Mouse (Mus musculus) lung, postnatal 4 days (tissue): ENCODE measurements around the gene Pafah1b3.
A peak's percentile ranks its signal among the peaks of the same experiment; 100 is the strongest.
"Not testable (repeated sequence)": the region's sequence is repeated elsewhere in the genome, so short reads cannot be mapped to it uniquely, and the experiment has no call there.

ENCODE experiments used
- DNase-seq, 2 experiments: peaks; one replicate each; pipeline ENCODE4 v3.0.0; 2021

Gene Pafah1b3

GRCm38 (mm10) chr7:25297454-25298325, at the start of gene Pafah1b3:
Gene Pafah1b3, minus strand, starts transcription at chr7:25297986.
- DNase-seq = peak; percentile 85 to 88

DNA sequence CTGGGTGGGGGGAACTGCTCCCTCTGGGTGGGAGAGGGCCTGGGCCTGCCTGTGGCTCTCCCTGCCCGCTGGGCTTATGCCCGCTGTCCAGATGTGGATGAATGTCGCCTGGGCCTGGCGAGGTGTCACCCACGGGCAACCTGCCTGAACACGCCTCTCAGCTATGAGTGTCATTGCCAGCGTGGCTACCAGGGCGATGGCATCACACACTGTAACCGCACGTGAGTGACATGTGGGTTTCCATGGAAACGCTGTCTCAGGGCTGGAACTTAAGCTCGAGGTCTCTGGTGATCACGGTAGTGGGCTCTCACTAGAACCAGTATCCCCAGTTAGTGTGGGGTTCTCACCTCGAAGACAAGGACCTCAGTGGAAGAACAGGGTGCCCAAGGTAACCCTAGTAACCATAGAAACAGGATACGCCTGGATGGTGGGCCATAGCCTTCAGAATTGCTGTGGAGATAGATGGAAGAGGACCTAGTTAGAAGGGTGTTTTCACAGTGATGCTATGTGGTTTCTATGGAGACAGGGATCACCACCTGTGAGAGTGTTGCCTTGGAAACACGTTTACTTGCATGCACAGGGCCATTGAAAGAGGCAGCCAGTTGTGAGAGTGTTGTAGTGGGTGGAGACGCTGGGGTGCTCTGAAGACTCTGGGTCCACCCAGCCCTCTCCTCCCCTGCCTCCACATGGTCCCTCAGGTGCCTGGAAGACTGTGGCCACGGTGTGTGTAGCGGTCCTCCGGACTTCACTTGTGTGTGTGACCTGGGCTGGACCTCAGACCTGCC, 43.4 kb upstream of the Pafah1b3 start:
- no peak for DNase-seq

DNA sequence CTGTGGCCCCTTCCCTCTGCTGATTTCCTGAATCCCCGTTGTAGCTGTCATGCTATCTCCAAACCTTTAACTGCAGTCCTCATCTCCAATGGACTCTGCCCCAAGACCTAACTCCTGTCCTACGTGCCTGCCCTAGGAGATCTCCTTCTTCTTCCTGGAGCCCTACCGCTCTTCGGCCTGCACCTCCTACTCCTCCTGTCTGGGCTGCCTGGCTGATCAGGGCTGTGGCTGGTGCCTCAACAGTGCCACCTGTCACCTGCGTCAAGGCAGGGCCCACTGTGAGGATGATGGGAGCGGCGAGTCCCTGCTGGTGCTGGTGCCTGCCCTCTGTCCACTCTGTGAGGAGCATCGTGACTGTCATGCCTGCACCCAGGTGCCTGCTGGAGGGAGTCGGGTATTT, 41.5 kb upstream of the Pafah1b3 start:
- no peak for DNase-seq

DNA sequence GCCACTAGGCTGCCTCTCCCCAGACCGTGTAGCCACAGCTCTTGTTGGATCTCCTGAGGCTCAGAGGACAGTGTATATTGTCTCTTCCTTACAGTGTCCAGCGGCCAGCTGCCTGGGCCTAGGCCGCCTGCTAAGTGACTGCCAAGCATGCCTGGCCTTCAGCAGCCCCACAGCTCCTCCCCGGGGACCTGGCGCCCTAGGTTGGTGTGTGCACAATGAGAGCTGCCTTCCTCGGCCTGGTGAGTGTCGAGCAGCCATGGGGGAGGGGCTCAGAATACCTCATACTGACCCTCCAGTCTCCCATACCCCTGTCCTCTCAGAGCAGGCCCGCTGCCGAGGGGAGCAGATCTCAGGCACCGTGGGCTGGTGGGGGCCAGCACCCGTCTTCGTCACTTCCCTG, 36.7 kb upstream of the Pafah1b3 start:
- DNase-seq = no peak

DNA sequence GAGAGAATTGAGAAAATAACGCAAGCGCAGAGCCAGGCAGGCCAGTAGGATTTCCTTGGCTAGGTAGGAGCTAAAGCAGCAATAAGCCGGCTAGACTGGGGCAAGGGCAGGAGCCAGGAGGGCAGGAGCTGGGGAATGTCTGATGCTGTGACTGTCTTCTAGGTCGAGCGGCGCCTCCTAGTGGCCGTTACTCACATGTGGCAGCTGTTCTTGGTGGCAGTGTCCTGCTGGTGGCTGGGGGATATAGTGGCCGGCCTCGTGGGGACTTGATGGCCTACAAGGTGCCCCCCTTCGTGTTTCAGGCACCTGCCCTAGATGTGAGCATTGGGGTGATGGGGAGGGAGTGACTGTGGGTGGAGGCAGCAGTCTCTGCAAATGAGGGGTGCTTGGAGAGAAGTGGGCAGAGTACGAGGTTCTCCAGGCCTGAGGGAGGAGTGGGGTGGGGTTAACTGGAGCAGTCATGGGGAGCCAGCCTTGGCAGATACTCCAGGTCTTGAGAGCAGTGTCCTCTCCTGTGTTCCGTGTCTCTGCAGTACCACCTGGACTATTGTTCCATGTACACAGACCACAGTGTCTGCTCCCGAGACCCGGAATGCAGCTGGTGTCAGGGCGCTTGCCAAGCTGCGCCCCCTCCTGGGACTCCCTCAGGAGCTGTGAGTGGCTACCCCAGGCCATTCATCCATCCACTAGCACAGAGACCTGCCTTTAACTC, 36.0 kb upstream of the Pafah1b3 start:
- DNase-seq = peak; percentile 79 to 80

DNA sequence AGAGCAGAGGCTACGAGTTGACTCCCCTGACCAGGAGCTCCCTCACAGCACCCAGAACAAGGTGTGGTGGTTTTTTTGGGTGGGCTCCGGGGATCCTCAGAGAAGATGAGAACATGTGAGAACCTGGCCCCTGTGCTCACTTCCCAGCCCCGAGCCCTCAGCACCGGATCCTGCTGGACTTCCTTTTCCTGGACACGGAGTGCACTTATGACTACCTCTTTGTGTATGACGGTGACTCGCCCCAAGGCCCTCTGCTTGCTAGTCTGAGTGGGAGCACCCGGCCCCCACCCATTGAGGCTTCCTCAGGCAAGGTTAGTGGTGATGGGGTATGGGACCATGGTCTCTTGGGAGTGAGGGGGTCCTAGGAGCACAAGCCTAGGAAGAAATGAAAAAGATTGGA, 28.4 kb upstream of the Pafah1b3 start:
- no peak for DNase-seq

- not testable (repeated sequence) for DNase-seq
Measured at GRCm38 (mm10) chr7:25325431-25325830, 27.6 kb upstream of the Pafah1b3 start.

DNA sequence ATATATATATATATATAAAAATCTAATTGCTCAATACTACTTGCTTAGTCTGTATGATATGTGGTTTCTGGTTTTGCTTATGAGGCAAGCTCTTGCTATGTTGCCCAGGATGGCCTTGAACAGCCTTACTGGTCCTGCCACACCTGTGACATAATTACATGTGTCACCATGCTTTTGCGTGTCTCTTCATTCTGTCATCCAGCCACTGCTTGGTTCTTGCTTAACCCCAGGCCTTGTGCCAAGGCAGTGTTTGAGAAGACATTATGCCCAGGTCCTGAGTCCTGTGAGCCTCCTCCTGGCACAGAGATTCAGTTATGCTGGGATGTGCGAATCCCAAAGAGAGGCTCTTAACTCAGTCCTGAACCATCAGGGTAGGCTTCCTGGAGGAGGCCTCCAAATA, 25.4 kb upstream of the Pafah1b3 start:
- no peak for DNase-seq

DNA sequence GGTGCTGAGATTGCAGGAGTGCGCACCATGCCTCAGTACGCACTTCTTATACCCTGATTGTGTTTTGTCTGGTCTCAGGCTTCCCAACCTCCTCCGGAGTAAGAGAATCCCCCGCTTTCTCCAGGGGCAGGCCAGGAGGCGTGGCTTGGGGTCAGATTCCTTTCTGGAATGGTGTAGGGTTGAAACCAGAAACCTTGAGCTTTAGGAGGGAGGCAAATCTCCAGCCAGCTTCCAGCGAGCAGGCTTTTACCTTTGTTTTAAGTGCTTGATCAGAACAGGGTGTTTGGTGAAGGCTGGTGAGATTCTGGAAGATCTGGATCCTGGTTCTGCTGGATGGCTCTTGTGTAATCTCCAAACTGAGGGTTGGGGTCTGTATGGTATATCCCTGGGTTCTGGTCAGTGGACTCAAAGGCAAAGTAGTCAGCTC, 24.3 kb upstream of the Pafah1b3 start:
- DNase-seq = peak; percentile 26 to 52

- no peak for DNase-seq
Measured at GRCm38 (mm10) chr7:25317446-25317999, 19.7 kb upstream of the Pafah1b3 start.

DNA sequence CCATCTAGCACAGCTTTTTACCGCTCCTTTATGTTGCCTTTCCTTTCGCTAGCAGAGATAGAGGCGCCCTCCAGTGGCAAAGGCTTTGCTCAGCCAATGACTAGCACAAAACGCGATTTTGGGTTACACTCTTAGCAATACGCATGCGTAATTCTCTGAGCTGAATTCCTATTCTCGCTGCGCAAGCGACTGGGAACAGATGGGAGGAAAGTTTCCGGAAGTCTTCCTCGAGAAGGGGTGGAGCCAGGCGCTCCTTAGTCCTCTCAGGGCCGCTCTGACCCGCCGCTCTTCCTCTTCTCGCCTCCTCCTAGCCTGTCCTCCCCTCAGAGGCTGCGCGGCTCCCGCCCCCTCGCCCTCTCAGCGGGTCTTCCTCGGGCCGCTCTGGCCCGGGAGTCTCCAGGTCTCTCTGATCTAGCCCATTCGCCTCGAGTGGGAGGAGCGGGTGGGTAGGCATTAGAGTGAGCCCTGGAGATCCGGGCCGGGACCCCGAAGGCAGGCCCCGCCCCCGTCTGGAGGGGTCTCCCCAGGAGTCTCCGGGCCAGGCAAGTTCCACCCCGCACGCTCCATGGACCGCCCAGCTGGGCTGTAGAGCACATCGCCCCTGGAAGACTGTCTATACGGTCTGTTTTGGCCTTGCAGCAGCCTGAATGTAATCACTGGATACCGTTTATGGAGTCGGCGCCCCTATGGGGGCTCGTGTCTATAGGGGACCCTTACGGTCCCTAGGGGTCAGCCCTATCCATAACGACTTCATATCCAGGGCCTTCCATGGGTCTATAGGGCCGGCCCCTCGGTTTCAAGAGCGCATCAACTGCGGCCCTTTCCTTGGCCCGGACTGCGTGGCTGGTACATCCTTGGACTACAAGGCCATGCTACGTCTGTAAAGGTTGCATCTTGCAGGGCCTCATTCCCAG, 19.0 kb upstream of the Pafah1b3 start, which contains the start of gene Megf8:
TSS of gene Megf8 (plus strand) at position 633 of the 914 bp plus-strand sequence.
- peak; percentile 97 for DNase-seq

GRCm38 (mm10) chr7:25315306-25316041, 17.7 kb upstream of the Pafah1b3 start:
- no peak for DNase-seq

GRCm38 (mm10) chr7:25314606-25315305, 17.0 kb upstream of the Pafah1b3 start:
- DNase-seq = no peak

DNA sequence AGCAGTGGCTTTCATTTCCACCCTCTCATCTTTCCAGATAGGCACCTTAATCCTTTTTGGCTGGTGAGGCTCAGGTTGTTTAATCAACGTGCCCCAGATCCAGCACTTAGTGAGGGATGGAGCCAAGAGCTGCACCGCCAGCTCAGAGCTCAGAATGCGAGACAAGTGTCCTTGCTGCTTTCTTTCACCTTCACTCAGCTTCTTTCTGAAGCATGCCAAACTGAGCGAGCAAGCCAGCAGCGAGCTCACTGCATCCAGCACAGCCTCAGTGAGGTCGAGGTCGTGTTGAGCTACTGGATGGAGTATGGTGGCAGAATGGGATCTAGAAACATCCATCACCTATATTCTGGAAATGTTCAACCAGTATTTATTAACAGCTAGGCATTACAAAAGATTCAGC, 15.5 kb upstream of the Pafah1b3 start:
- DNase-seq = no peak

DNA sequence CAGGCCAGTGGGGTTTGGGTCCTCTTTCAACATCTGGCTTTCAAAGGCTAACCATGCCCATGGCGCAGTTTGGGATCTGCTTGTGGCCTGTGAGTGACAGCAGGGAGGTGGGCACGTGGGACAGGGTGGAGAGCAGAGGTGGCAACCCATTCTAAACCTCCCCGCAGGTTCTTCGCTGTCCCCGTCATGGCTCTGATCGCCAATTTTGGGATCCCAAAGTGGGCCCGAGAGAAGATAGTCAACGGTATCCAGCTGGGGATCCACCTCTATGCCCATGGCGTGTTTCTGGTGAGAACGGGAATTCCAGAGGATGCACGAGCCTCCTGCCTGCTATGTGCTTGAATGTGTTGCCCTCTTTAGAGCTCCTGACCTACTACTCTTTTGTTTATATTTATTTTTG, 13.4 kb upstream of the Pafah1b3 start:
- no peak for DNase-seq

GRCm38 (mm10) chr7:25309425-25309824, 11.6 kb upstream of the Pafah1b3 start:
- DNase-seq = no peak

DNA sequence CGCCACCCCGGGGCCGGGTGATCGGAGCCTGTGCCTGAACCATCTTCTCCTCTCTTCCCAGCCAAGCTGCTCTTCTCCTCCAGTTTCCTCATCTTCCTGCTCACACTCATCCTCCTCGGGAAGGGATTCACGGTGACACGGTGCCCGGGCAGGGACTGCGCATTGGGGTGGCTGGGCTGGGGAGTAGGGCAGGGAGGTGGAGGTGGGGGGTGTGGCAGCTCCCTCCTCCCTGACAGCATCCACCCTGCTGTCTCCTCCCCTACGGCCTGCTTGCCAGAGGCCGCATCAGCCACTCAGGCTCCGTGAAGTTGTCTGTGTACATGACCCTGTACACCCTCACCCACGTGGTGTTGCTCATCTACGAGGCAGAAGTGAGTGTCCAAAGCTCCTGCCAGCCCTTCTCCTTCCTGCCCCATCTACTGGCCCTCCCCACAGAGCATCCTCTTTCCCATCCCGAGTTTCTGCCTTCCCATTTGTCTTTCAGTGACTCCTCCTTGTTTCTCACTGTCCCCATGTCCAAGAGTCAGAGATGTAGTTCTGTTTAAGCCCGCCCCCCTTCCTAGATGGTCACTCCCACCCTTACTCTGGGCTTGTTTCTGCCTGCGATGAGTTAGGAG, 11.0 kb upstream of the Pafah1b3 start:
- DNase-seq = no peak

GRCm38 (mm10) chr7:25306614-25306996, 8.8 kb upstream of the Pafah1b3 start:
- DNase-seq = no peak

- peak; percentile 55 to 57 for DNase-seq
Measured at GRCm38 (mm10) chr7:25305956-25306613, 8.3 kb upstream of the Pafah1b3 start, which contains the start of gene Tmem145. Gene Tmem145, plus strand, starts transcription at chr7:25306106.
